Mouse (Mus musculus) left cerebral cortex, postnatal 4 days (tissue): ENCODE results near the gene Osgin1. TPM values are rescaled to one million over a fixed set of nuclear protein-coding genes. Genes with fewer than 3 reads are reported as not detected.

Experiments
- DNase-seq: peaks from one replicate; pipeline ENCODE4 v3.0.0-alpha.2; 2022
- intact Hi-C: fragments of 180-260 bp; cut with DNase I; formaldehyde crosslinking; loops from one replicate; pipeline ENCODE4 v1.15.1; 2025
- total RNA-seq, 2 experiments: library from RNA; stranded (reverse); gene quantifications; 2 replicates each; pipeline ENCODE4 v1.2.3; 2021

Gene Osgin1
- total RNA-seq, 2 experiments from 2014 or later: 0.30 TPM; not detected in 1

- intact Hi-C loops: no loop called here
- no peak for DNase-seq
Observed at GRCm38 (mm10) chr8:119422123-119422711, 11.7 kb upstream of the Osgin1 start.

DNA sequence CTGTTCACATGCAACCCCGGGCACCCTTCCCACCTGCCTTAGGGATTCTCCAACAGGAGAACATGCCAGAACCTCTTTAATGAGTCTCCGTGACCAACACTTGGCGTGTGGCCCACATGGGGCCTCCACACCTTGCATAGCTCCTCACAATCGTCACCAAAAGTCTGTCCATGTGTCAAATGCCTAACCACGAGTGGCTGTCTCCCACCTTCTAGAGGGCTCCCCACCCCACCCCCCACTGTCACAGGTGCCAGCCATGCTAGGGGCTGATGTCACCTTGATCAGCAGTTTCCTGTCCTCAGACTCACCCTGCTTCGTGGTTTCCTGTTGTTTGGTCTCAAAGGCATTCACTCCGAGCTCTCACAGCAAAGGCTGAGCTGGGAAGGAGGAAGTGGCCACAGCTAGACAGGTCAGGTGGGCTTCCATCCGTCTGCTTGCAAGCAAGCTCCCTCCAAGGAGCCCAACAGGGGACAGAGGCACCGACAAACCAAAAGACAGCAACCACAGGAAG, 10.2 kb upstream of the Osgin1 start:
- no peak for DNase-seq
- intact Hi-C loops: no loop called here

DNA sequence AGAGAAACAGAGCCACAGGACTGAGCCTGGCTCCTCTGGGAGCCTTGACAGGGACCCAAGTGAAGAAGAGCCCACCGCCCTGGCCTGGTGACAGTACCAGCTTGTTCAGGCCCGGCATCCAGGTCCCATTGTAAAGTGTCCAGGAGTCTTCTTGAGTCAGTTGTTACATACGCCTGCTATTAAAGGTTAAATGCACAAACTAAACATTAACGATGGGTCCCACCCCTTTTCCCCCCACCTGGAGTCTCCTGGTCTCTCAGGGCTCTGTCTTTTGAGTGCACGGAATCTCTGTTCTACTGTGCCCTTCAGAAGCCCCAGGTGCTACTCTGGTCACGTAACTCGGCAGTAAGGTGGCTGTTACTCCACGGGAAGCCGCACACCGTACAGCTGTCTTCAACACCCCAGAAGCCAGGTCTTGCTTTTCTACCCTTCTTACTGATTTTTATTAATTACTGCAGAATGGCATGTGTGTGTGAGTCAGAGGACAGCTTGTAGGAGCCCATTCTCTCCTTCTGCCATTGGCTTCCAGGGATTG, 9.7 kb upstream of the Osgin1 start:
- intact Hi-C loops: no loop called here
- no peak for DNase-seq

- intact Hi-C loops: no loop called here
Observed at GRCm38 (mm10) chr8:119424740-119425139, 9.2 kb upstream of the Osgin1 start.

GRCm38 (mm10) chr8:119425533-119425932, 8.4 kb upstream of the Osgin1 start:
- intact Hi-C loops: no loop called here
- no peak for DNase-seq

More at GRCm38 (mm10) chr8:119424740-119425139, 9.2 kb upstream of the Osgin1 start:
- no peak for DNase-seq

DNA sequence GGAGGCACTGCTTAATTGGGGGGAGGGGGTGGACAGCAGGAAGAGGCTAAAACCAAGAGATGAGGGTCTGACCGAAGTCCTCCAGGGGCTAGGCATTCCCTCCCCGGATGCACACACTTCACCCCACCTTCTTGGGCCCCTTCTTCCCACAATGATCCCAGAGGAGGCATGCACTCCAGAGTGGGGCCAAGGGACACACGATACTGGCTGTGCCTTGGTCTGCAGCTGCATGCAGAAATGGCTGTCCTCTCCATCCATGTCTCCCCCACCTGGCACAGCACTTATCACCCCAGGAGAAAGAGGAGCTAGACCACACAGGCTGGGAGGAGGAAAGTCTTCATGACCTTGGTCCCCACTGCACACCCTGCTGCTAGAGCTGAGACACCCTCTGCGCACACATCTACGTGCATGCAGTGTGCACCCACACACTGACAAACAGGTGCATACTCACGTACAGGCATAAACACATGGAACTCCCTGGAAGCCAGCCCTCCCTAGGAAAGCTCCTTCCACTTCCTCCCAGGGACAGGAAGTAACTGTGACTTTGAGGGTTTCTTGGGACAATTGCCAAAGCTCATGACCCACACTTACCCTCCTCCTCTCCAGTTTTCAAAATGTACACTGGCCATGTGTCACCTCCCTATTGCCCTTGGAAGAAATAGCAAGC, 7.7 kb upstream of the Osgin1 start:
- no peak for DNase-seq
- intact Hi-C loops: no loop called here

- intact Hi-C loops: no loop called here
- no peak for DNase-seq
Observed at GRCm38 (mm10) chr8:119427634-119428349, 6.1 kb upstream of the Osgin1 start.

- intact Hi-C loops: no loop called here
- no peak for DNase-seq
Observed at GRCm38 (mm10) chr8:119428350-119428740, 5.6 kb upstream of the Osgin1 start.

DNA sequence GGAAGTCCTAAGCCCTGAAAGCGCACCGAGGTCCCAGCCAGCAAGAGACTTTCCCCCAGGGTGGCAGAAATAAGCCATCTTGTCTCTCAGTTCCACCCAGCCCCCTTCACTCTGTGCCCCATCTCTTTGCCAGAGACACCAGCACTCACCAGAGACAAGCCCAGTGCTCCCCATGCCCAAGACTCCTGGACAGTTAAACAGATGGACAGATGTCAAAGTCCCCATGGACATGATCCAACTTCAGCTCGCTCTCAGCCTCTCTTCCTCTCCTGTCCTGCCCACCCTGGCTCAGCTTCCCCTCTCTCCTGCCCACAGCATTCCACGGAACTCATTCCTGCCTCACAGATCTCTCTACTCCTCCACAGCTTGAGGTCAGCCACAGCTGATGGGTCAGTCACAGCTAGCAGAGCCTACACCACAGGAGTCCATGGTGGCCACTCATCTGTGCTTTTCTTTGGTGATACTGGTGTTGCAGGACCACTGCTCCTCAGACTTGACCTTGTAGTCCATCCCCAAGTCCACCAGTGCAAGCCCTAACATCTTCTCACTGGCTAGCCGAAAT, 5.1 kb upstream of the Osgin1 start:
- intact Hi-C loops: no loop called here
- DNase-seq: no peak

DNA sequence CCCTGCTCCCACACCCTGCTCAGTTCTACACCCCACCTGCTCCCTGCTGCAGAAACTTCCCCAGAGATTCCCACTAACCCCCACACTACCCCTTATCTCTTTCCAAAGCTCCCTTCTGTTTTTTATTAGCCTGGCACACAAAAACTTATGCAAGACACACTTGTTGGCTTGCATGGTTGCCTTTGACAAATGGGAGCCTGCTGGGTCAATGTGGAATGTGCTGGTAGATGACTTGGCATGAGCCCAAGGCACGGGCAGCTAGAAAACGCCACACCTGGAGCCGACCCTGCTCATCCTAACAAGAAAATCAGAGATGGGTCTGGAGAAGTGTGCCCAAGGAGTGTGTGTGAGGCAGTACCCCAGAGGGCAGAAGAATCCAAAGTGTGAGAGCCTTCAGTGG, 4.4 kb upstream of the Osgin1 start:
- no peak for DNase-seq
- intact Hi-C loops: no loop called here

GRCm38 (mm10) chr8:119430250-119430649, 3.7 kb upstream of the Osgin1 start:
- intact Hi-C loops: loop anchor here (10.0 kb wide), 1 partner anchor 345 kb away; the partner anchor contains the start of gene Tldc1
- DNase-seq: no peak

- intact Hi-C loops: loop anchor here (10.0 kb wide), 1 partner anchor 344 kb away; the partner anchor contains the start of gene Tldc1
- DNase-seq: no peak
Observed at GRCm38 (mm10) chr8:119430690-119431089, 3.2 kb upstream of the Osgin1 start.

GRCm38 (mm10) chr8:119432372-119432771, 1.6 kb upstream of the Osgin1 start:
- intact Hi-C loops: loop anchor here (10.0 kb wide), 1 partner anchor 342 kb away; the partner anchor contains the start of gene Tldc1
- no peak for DNase-seq

- intact Hi-C loops: loop anchor here (10.0 kb wide), 1 partner anchor 340 kb away; the partner anchor contains the start of gene Tldc1
- DNase-seq: no peak
Observed at GRCm38 (mm10) chr8:119434569-119434968, 645 bp downstream of the Osgin1 start.

- no peak for DNase-seq
- intact Hi-C loops: loop anchor here (10.0 kb wide), 1 partner anchor 339 kb away; the partner anchor contains the start of gene Tldc1
Observed at GRCm38 (mm10) chr8:119435527-119435926, 1.6 kb downstream of the Osgin1 start.

DNA sequence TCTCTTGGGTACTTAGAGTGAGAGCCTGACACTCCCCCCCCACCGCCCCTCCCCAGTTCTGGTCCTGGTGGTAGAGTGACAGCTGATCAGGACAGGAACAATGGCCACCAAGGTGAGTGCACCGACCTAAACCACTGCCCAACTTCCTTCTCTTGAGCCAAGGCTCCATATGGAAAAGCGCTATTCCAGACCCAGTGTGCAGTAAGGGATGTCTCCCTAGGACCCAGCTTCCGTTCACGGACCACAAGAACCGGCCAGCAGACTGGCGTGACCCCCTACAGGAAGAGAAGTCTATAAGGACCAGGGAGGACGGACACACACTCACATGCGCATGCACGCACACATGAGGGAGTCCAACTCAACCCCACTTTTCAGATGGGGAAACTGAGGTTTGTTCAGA, 2.4 kb downstream of the Osgin1 start:
- DNase-seq: no peak
- intact Hi-C loops: loop anchor here (10.0 kb wide), 1 partner anchor 338 kb away; the partner anchor contains the start of gene Tldc1

DNA sequence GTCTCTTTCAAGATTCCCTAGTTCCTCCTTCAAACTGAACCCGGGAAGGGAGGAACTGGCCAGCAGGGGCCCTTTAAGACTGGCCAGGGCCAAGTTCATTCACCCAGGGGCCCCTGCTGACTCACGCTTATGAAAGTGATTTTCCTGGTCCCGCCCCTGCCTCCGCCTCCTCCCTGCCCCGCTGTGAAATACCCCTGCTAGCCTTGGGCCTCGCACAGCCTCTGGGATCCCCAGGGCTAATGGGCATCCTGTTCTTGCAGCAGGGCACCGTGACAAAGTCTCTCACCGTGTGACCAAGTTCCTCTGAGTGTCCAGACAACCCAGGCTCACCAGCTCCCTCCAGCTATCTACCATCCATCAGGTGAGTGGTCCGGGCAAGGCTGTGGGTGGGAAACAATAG, 3.0 kb downstream of the Osgin1 start:
- intact Hi-C loops: loop anchor here (10.0 kb wide), 1 partner anchor 338 kb away; the partner anchor contains the start of gene Tldc1
- DNase-seq: no peak

DNA sequence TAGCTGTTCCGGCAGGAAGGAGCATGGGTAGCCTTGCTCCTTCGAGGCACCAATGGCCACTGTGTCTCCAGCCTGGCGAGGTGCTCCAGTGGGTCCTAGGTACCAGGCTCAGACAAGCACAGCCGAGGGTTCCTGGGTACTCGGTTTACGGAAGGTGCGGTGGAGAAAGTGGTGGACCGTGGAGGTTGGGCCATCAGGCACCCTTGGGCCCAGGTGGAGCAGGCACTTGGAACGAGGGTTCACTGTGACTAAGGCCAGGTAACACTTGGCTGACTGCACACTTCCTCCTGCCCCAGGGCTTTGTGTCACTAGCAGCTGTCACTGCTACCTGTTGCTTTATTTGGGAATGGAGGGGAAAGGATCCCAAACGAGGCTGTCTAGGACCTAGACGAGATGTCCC, 3.6 kb downstream of the Osgin1 start:
- no peak for DNase-seq
- intact Hi-C loops: loop anchor here (10.0 kb wide), 1 partner anchor 337 kb away; the partner anchor contains the start of gene Tldc1

DNA sequence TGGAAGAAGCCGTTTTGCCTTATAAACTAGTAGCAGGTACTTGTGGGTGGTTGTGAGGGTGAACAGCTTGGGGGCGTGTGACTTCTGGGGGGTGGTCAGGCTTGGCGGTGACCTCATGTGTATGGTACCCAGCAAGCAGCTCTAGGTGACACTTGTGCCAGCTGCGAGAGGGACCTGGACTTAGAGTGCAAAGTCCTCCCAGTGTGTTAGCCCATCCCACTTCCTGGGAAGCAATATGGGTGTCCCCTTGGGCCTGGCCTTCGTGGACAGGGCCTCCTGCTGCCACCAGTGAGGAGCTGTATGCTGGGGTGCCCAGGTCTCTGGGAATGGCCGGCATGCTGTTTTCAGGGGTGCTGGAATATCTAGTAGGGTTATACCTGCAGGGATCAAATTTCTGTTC, 5.0 kb downstream of the Osgin1 start:
- intact Hi-C loops: loop anchor here (10.0 kb wide), 1 partner anchor 336 kb away; the partner anchor contains the start of gene Tldc1
- DNase-seq: no peak

DNA sequence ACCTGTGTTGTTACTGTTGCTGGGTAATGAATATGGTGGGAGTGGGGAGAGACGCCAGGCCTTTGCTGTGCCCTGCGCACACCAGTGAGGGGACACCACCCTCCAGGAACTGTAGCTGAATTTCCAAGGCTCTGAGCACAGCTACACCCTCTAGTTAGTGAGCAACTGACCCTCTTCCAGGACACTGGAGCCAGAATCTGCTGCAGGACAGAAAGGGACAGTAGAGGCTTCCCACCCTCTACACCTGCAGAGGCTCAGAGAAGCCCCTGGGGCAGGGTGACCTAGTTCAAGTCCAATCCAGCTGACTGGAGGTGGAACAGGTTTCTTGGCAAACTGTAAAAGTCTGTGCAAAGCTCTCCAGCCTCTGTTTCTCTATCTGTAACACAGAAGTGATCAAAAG, 5.5 kb downstream of the Osgin1 start:
- intact Hi-C loops: loop anchor here (10.0 kb wide), 1 partner anchor 335 kb away; the partner anchor contains the start of gene Tldc1
- DNase-seq: no peak
